Mouse (Mus musculus) neutrophil, adult 5-6 weeks (primary cell): ENCODE results near the gene Cmtr1. TPM values are rescaled to one million over a fixed set of nuclear protein-coding genes. Genes with fewer than 3 reads are reported as not detected.
A peak's percentile ranks its signal among the peaks of the same experiment; 100 is the strongest.
"Not testable (repeated sequence)": the region's sequence is repeated elsewhere in the genome, so short reads cannot be mapped to it uniquely, and the experiment has no call there.

Experiments used
- ATAC-seq: fragments of 151-379, 151-347 bp; 2 replicates; pipeline ENCODE4 v1.8.0; 2017; ENCODE audit warnings: mild to moderate bottlenecking, moderate TSS enrichment; ENCODE audit not compliant: insufficient number of reproducible peaks, poor library complexity, low FRiP score, severe bottlenecking; ENCODE audit errors: extremely low read depth
- total RNA-seq: library from RNA; stranded (forward); fragments of 200-1000 nt; gene quantifications from 2 replicates; pipeline ENCODE4 v1.2.3, GENCODE M21; 2017

Cmtr1 gene
- total RNA-seq: 499 and 528 TPM in 2 replicates

- ATAC-seq: peak; percentile 93
Observed at GRCm38 (mm10) chr17:29660076-29660761, at the start of gene Cmtr1. Cmtr1 (plus strand) TSS chr17:29660595.

- ATAC-seq: not testable (repeated sequence)
Observed at GRCm38 (mm10) chr17:29613453-29613852, 46.9 kb upstream of the Cmtr1 start.

- ATAC-seq: peak; percentile 89
Observed at GRCm38 (mm10) chr17:29614115-29615023, 46.0 kb upstream of the Cmtr1 start, which contains the start of the genes Rnf8 and Gm28043. Rnf8 (plus strand) TSS chr17:29614790. Gm28043 (plus strand) TSS chr17:29614876.

GRCm38 (mm10) chr17:29615024-29615551 is 45.3 kb upstream of the Cmtr1 start:
- ATAC-seq: no peak

GRCm38 (mm10) chr17:29615616-29616015 is 44.8 kb upstream of the Cmtr1 start:
- ATAC-seq: no peak

- no peak for ATAC-seq
Observed at GRCm38 (mm10) chr17:29619231-29619630, 41.2 kb upstream of the Cmtr1 start.

GRCm38 (mm10) chr17:29623488-29623887 is 36.9 kb upstream of the Cmtr1 start:
- no peak for ATAC-seq

GRCm38 (mm10) chr17:29627285-29627684 is 33.1 kb upstream of the Cmtr1 start:
- ATAC-seq: no peak

- no peak for ATAC-seq
Observed at GRCm38 (mm10) chr17:29628946-29629345, 31.4 kb upstream of the Cmtr1 start.

- ATAC-seq: no peak
Observed at GRCm38 (mm10) chr17:29629620-29630019, 30.8 kb upstream of the Cmtr1 start.

GRCm38 (mm10) chr17:29632312-29632711 is 28.1 kb upstream of the Cmtr1 start:
- no peak for ATAC-seq

GRCm38 (mm10) chr17:29635492-29635891 is 24.9 kb upstream of the Cmtr1 start:
- no peak for ATAC-seq

- ATAC-seq: no peak
Observed at GRCm38 (mm10) chr17:29636118-29636517, 24.3 kb upstream of the Cmtr1 start.

GRCm38 (mm10) chr17:29637377-29637776 is 23.0 kb upstream of the Cmtr1 start:
- ATAC-seq: no peak

GRCm38 (mm10) chr17:29637895-29638294 is 22.5 kb upstream of the Cmtr1 start:
- ATAC-seq: no peak

- no peak for ATAC-seq
Observed at GRCm38 (mm10) chr17:29640971-29641370, 19.4 kb upstream of the Cmtr1 start.

- no peak for ATAC-seq
Observed at GRCm38 (mm10) chr17:29642219-29642618, 18.2 kb upstream of the Cmtr1 start.

- ATAC-seq: no peak
Observed at GRCm38 (mm10) chr17:29658249-29658648, 2.1 kb upstream of the Cmtr1 start.

GRCm38 (mm10) chr17:29660762-29661391 is 482 bp downstream of the Cmtr1 start:
- no peak for ATAC-seq
